Mouse (Mus musculus): ENCODE measurements around the gene Crygd.

- TF ChIP-seq POLR2A (IDR thresholded peaks at IDR 0.05; ENCODE audit: borderline replicate concordance, extremely low read depth, insufficient read depth, insufficient read length, poor library complexity, severe bottlenecking) (no peak), CTCF (IDR thresholded peaks at IDR 0.05; ENCODE audit: borderline replicate concordance, extremely low read depth, insufficient read depth, insufficient read length) (no peak)
Observed at GRCm38 (mm10) chr1:65028206-65028605, 35.0 kb downstream of the Crygd start.

All from brain, embryonic 14.5 days (tissue).